Mouse (Mus musculus): Measurements from ENCODE around the gene Mms22l.
"Not testable (repeated sequence)": the region's sequence is repeated elsewhere in the genome, so short reads cannot be mapped to it uniquely, and the experiment has no call there.

Mms22l gene

DNA sequence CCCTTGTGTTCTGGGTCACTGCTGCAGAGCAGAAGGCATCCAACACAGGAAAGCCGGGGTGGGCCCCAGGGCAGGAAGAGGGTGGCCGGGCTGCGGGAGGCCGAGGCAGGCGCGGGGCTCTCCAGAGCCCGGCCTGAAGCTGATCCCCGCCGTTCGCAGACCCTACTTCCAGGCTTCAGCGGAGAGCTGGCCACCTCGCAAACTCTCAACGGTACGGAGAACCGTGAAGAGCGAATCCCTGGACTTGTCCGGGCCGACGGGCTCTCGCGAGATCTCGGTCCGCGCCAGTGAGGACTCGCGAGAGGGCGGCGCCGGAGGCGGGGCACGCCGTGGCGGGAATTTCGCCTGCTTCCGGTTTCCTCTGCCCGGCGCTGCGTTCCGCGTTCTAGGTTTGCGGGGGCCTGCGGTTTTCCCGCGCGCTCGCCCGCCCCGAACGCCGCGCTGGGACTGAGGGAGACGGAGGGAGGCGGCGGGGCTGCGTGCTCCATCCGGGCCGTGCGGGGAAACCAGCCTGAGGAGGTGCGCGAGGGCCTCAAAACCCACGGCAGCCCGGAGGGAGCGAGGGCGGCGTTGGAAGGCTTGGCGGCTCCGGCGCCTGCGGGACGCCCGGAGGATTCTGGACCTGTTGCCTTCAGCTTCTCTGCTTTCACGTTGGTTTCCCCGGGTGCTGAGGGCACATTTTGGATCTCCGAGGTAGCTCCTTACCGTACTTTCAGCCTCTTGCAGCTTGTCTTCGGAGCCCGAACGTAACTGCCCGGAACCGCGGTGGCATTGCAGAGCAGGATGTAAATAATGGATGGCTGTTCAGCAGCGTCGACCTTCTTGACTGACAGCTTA, at the start of gene Mms22l:
TSS of gene Mms22l (plus strand) at position 336 of the 837 bp plus-strand sequence.
- peak; percentile 95 for DNase-seq

DNA sequence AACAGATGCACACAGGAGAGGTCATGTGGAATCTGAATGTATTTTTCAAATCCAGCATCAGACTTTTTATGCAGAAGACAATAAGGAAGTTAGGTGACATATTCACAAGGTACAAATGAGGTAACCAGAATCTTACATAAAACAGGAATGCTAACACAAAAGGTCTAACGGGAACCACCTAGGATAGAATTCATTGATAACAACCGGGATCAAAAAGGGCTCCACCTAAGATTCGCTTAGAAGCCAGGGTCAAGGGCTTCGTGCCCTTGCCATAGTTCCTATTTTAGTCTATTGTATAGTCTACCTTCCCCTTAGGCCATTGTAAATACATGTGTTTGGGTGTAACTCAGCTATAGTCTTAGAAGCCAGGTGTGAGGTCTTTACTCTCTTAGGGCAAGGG, 12.2 kb upstream of the Mms22l start:
- not testable (repeated sequence) for DNase-seq

GRCm38 (mm10) chr4:24496953-24497319, 685 bp downstream of the Mms22l start:
- no peak for DNase-seq

- DNase-seq = no peak
These were observed 12.9 kb downstream of the Mms22l start for GRCm38 (mm10) chr4:24509195-24509594.

- DNase-seq = no peak
These were observed 40.7 kb downstream of the Mms22l start for GRCm38 (mm10) chr4:24536989-24537388.

- DNase-seq = no peak
These were observed 47.2 kb downstream of the Mms22l start for GRCm38 (mm10) chr4:24543421-24543820.

DNA sequence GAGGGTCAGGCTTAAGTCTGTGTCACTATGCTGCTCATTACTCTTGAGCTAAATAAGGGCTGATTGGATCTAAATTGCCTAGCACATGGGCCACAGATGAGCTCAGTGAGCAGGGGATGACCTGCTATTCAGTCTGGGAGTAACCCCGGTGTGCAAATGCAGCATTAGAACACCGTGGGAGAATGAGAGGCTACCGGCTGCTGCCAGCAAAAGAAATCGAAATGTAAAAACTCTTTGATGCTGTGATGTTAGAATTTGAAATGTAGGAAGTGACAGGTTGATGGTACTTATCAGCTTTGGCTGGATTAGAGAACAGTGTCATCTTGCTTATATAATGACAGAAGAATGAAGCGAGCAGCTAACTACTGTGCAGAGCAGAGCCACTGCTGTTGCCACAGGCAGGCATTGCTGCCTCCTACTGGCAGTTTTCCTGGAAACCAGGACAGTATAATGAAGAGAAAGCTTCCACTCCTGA, 48.5 kb downstream of the Mms22l start:
- peak; percentile 84 for DNase-seq

DNA sequence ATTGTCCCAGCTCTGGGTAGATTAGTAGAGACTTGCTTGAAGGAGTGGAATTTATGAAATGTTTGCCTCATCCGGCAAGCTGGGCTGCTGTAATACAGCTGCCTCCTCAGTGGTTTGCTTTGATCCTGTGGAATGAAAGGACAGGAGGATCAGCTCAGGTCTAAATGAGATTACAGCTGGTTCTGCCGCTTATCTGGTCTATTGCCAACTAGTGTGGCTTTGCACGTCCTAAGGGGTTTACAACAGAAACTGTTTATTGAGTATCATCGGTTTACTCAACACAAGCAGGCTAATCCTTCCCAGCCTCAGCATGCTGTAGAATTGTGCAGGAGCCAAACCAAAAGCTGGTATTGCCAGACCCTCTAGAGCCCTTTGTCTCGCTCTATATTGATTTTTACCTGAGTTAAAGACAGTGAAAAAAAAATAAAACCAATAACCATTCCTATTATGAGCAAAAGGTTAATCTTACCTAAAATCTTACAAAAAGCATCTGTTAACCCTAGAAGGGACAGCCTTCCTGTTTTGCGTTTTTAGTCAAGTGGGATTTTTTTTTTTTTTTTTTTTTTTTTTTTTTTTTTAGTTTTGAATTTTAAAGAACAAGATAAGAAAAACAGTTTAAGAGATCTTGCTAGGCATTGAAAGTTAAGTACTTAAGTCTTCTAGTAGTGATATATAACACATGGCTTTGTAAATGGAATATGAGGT, 60.0 kb downstream of the Mms22l start:
- DNase-seq = no peak

DNA sequence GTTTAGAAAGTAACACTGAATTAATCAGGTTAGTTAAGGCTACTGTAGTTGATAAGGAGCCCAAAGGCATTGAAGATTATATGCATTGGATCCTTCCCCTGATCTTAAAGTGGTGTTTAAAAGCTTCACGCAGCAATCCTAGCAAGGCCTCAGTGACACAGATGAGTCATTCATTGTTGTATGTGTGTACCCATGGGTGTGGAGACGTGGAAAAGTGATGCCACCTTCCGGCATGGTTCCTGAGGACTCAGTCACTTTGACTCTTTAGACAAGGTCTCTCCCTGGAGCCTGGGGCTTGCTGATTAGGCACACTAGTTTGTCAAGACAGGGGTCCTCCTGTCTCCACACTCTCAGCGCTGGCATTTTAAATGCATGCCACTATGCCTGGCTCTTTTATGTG, 60.9 kb downstream of the Mms22l start:
- no peak for DNase-seq

DNA sequence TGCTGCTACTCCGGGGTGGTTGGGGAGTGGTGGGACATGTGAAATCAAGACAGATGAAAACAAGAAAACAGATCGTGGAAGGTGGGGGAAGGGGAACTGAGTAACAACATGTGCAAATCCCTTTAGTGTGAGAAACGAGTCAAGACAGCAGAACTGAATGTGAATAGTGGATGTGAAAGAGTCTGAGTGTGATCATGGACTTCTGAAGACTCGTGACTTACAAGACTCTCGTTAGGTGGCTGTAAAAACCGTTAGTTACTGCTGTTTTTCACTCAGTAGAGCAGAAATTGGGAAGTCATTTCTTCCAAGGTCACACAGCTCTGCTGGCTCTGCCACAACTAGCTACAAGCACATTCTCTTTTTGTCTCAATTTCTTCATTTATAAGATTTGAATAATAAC, 71.8 kb downstream of the Mms22l start:
- DNase-seq = no peak

GRCm38 (mm10) chr4:24568989-24569556, 72.8 kb downstream of the Mms22l start:
- no peak for DNase-seq

DNA sequence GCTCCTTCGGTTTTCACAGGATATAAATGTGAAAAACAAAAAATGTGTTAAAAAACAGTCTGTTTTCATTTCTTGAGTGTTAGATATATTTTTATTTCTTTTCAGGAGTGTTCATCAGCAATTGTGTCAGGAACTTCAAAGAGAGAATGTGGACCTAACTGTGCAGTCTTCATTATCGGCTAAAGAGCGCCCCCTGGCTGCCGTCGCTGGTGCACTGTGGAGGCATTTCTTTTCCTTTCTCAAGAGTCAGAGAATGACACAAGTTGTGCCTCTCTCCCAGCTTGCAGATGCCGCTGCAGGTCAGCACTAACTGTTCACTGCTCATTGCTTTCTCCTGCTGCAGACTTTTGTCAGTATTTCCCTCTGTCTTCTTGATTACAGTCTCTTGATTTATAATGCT, 78.0 kb downstream of the Mms22l start:
- DNase-seq = peak; percentile 85

DNA sequence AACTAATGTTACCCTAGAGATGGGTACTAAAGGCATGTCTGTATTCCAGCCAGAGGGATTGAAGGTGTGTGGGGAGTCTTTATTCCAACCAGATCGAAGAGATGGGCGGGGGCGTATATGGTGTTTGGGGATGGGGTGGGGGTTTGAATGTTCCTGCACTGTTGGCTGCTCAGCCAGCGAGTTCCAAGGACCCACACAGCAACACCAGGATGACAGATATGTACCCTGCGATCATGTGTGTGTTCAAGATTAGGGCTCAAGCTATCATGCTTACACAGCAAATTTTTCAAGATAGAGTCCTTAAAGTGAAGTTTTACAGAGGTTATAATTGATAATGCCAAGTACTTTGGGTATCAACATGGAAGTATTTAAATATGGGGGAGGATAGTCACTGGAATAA, 81.3 kb downstream of the Mms22l start:
- DNase-seq = no peak

DNA sequence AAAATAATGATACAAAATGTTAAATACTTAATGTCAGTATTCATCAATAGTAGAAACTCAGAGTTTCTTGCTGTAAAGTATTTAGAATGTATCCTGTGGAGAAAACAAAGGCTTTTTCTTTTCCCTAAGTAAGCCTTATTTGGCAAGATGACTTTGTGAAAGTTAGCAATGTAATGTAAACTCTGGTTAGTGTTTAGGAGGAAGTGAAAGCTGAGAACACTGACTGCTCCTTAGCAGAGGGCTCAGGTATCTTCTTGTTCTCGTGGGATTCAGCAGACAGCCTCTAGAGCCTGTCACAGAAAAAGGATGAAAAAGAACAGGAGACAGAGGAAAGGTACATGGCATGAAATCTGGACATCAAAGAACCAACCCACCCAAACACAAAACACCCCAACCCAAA, 86.0 kb downstream of the Mms22l start:
- no peak for DNase-seq

DNA sequence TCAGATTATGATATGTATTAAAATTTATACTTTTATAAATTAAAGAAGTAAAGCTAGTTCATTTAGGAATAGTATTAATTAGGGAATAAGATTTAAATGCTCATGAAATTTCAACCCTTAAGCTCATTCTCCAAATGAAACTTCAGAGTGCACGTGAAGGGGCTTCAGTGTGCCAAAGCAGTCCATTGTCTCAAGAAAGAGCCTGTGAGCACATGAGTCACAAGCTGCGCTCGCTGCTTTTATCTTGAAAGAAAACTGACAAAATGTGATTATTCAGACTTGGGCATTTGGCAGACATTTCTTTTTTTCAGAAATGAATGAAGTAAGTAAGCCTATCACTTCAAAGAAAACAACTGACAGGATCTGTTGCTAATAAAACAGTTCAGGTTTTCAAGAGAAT, 87.7 kb downstream of the Mms22l start:
- no peak for DNase-seq

GRCm38 (mm10) chr4:24594824-24595223, 98.6 kb downstream of the Mms22l start:
- no peak for DNase-seq

DNA sequence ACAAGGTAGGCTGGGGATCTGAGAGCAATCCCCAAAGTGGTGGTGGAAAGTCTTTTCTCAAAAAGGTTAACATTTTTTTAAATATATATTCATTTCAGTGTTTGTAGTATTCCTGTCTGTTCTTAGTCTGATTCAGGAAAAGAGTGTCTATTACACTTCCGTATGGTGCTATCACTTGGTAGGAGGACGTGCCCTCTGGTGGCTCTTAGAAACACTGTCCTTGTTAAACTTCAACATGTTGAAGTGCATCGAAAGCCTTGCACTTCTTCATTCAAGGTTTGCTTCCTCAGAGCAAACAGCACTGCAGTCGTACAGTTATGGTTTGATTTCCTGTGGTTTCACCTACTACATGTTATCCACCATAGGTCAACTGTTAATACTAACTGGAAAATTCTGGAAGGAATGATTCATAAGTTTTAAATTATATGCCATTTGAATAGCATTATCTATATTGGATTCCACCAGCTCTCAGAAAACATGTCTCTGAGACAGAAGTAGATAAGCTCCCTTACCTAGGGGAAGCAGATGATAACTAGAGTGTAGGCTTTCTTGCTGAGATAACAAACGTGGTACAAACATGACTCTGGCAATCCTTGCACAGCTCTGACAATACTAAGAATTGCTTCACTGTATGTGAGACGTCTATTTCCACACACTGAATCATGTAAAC, 100.8 kb downstream of the Mms22l start:
- DNase-seq = no peak

DNA sequence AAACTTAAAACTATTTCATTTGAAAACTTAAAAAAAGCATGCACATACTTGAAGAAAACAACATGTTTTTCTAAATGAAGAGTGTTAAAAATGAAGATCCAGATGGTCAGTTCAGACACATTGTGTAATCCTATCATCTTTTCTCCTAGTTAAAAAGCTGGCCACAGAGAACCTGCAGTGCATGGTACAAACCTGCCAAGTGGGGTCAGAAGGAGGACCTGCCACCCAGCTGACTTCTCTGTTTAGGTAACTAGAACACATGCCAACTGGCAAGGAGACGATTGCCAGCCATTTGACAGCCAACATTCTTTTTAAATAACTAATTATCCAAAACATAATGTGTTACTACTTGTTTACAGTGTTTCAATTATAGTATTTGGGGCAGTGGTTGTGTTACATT, 102.4 kb downstream of the Mms22l start:
- no peak for DNase-seq

DNA sequence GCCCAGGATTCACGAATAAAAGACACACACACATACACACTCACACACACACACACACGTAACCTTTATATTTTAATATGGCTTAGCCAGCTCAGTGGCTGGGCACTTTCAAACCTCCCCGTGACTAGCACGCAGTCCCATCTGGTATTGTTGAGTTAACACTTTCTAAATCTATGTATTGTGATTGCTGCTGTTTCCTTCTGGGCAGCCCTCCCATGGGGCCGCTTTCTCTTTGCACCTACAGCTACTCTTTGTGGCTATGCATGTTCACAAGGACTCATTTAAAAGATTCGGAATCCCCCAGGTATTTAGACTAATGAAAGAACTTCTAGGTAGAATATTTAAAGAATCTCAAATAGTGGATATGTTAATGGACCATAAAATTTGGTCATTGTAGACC, 105.5 kb downstream of the Mms22l start:
- DNase-seq = no peak

GRCm38 (mm10) chr4:24609085-24609484, 112.8 kb downstream of the Mms22l start:
- no peak for DNase-seq

DNA sequence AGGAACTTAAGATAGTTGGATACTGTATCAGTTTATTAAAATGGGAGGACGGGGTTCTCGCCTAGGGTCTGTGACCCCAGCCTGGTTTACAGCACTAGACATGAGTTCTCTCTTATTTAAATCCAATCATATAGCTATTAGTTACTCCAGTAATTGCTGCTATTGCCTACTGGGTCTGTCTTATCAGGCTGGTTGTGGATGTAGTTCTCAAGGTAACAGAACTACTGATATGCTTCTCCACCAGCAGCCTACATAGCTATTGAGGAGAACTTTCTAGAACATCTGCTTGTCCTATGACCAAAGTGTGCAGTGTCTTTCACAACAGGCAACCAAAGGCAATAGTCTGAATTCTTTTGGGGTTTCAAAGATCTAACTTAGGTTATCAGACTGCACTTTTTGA, 113.3 kb downstream of the Mms22l start:
- no peak for DNase-seq

GRCm38 (mm10) chr4:24620005-24620404, 123.8 kb downstream of the Mms22l start:
- DNase-seq = no peak

GRCm38 (mm10) chr4:24620440-24620839, 124.2 kb downstream of the Mms22l start:
- DNase-seq = no peak
